Mouse (Mus musculus): Measurements from ENCODE around the gene Ccdc107.

DNA sequence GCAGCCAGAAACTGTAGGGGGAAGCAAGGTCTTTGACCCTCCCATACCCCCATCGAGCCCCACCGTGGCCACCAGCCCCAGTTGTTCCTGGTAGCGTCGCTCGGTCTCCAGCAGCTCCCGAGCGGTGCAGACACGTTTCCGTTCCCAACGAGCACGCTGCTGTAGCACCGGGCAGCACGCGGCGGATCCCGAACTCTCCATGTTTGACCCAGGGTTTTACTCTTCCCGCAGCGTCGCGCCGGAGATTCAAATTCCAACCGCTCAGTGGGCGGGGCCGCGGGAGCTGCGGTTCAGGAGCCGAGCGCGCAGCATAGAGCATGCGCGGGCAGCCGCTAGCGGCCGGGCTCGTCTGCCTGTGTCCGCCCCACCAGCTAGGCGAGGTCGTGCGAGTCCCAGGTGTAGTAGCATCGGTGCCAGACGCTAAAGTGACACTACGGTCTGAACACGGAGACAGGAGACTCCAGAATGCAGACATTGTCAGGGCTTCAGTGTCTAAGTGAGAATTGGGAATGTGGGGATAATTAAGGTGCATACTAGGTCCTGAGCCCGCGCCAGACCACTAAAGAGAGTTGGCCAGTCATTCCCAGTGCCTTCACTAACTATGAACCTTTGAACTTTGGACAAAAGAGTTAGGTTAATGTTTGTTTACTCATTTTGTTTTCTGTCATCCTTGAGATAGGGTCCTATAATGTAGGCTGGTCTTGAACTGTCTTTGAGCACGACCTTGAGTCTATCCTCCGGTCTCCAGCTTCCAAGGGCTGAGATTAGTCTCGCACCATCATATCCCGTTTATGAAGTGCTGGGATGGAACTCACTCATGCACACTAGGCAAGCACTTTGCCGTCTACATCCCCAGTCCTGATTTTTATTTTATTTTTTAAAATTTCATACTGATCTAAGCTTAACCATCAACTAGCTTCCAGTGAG lies 7.0 kb downstream of the Ccdc107 start, which contains the start of gene Arhgef39:
- no peak for TF ChIP-seq TAL1 (IDR thresholded peaks at IDR 0.05; ENCODE audit: low read length)
- no peak for TF ChIP-seq GATA1 (IDR thresholded peaks at IDR 0.05; ENCODE audit: low read length)
